Mouse (Mus musculus): Measurements from ENCODE around the gene Tifa. TPM values are rescaled to one million over a fixed set of nuclear protein-coding genes. Genes with fewer than 3 reads are reported as not detected.
A peak's percentile ranks its signal among the peaks of the same experiment; 100 is the strongest.

Gene Tifa
- total RNA-seq (2017) = 32.7 and 33.5 TPM in 2 replicates

- peak; percentile 33 for ATAC-seq (ENCODE audit: extremely low read depth, insufficient number of reproducible peaks, low FRiP score, poor library complexity, severe bottlenecking)
These were observed at the start of gene Tifa for GRCm38 (mm10) chr3:127789500-127790191. TSS of gene Tifa (plus strand) at chr3:127789805.

DNA sequence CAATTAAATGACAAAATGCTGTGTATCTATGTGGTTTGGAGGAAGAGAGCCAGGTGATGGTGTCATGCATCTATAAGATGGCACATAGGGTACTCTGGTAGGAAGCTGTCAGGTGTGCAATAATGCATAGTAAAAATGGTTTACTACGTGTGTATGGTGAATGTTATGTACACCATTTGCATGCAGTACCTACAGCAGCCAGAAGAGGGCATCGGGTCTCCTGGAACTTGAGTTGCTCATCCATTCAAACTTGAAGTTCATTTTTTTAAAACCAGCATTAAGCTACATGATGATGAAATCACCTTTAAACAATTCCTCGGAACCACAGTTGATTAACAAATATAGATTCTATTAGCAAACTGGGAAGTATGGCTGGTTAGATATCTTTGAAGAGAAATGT is 48.1 kb upstream of the Tifa start:
- ATAC-seq (ENCODE audit: extremely low read depth, insufficient number of reproducible peaks, low FRiP score, poor library complexity, severe bottlenecking) = no peak

DNA sequence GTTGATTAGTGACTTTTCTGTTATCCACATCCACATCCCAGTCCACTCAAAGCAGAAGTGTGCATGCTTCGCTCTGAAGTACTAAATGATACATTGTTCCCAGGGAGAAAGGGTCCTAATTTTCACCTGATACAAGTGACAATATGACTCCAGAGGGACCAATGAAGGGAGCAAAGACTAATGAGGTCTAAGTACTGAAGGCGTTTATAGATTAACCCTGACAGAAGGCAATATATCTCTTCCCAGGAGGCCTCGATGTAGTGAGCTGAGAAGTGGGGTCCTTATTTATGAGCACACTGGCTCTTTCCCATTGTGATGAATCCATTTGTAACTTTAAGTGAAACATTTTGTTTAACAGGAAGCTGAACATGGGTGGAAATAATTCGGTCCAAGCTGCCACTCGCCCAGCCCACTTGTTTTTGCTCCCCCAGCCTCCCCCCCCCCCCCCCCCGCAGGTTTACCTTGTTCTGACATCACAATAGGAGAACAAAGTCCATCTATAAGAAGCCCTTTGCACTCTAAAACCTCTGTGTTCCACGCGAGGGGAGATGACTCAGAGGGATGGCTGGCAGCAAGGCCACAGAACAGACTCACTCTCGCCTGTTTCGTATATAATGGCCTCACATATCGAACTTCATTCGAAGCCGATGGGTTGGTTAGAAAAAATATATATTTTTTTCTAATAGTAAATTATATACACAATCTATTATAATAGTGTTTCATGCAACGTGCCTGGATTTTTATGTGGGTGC is 45.8 kb upstream of the Tifa start:
- ATAC-seq (ENCODE audit: extremely low read depth, insufficient number of reproducible peaks, low FRiP score, poor library complexity, severe bottlenecking) = no peak

DNA sequence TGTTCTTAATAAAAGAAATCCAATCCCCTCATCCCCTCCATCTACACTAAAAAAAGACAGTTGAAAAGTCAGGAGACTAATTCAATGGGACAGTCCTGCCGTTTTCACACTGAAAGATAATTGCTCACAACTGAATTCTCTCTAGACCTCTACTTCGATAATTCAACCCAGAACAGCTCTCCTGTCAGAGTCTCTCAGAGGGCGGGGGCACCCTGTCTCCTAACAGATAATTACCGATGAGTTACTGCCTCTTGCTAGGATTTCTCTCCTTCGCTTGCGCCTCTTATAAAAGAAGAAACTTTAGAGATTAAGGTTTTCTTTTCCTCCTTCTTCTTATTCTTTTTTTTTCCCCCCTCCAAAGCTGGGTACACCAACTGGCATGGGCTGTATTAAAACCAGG is 44.1 kb upstream of the Tifa start:
- ATAC-seq (ENCODE audit: extremely low read depth, insufficient number of reproducible peaks, low FRiP score, poor library complexity, severe bottlenecking) = no peak

DNA sequence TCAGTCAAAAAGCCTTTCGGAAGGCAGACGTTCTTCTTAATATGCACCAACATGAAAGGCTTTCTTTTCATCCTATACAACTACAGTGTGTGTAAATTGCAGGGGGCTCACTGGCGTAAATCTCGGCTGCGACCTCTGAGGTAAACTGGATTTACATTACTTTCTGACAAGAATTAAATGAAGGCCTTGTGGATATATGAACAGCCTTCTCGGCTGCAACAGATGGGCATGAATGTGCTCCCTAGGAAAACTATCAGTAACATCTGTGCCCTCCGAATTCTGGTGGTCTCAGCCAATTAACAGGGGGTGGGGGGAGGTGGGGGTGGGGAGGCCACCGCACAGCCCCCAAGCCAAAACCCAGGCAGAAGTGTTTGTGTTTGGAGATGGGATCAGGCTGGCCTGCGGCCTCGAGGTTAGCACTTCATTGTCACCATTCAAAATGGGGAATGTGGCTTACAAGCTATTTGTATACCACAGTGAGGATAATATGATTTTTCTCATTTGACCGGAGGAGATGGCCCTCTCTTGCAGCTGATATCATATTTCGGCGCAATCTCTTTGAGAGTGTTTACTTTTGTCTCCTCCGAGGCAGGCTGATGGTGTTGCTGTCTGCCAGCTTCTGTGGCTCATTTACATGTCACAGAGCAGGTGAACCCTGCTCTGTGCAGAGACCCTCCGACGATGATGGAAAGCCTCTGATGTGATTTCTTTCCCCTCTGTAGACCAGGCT is 43.5 kb upstream of the Tifa start:
- ATAC-seq (ENCODE audit: extremely low read depth, insufficient number of reproducible peaks, low FRiP score, poor library complexity, severe bottlenecking) = no peak

DNA sequence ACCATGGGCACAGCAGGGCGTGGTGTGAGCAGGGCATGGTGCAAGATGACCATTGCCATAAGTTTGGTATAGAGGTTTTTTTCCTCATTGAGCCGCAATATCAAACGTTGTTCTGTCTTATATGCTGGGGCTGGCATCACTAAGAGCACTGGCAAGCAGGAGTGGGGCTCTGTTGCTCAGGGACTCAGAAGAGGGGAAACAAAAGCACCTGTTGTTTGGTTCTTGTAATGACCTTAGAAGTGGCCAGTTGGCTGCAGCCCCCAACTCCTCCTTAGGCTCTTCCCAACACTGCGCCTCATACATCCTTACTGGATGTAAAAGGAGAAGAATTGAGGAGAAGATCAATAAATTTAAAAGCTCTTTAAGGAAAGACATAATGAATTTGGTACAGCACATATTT is 41.0 kb upstream of the Tifa start:
- ATAC-seq (ENCODE audit: extremely low read depth, insufficient number of reproducible peaks, low FRiP score, poor library complexity, severe bottlenecking) = no peak

DNA sequence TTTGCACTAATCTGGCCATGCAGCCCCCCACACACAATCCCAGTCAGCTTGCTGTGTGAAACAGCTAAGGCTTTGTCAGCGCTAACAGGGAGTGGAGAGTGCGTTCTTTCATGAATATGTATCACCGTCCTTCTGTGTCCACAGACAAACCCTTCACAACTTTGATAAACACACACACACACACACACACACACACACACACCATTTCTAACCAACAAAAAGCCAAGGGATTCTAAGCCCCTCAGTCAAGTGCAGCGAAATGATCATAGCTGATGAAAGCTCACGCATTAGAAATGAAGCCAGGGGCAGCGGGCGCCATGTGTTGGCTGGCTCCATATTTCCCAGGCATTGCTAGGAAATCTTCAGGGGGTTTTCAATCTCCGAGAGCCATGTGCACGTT is 40.3 kb upstream of the Tifa start:
- ATAC-seq (ENCODE audit: extremely low read depth, insufficient number of reproducible peaks, low FRiP score, poor library complexity, severe bottlenecking) = no peak

- ATAC-seq (ENCODE audit: extremely low read depth, insufficient number of reproducible peaks, low FRiP score, poor library complexity, severe bottlenecking) = no peak
These were observed 39.5 kb upstream of the Tifa start for GRCm38 (mm10) chr3:127749981-127750562.

GRCm38 (mm10) chr3:127756458-127756857 is 33.1 kb upstream of the Tifa start:
- no peak for ATAC-seq (ENCODE audit: extremely low read depth, insufficient number of reproducible peaks, low FRiP score, poor library complexity, severe bottlenecking)

DNA sequence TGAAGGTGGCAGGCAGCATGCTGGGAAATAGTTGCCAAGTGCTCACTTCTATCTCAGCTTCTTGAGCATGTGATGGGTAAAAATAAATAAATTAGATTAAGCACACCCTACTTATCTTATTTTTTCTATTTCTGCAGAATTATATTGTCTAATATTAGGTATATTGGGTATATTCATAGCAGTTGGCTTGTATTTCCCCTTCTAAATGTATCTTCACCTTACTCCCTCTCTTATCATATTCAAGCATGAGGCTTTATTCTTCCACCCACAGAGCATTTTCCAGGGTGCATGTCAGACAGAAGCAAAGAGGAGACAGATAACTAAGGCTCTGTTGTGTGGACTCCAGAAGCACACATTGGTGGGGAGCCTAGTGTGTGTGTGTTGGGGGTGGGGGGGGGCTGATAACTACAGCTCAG is 31.7 kb upstream of the Tifa start:
- no peak for ATAC-seq (ENCODE audit: extremely low read depth, insufficient number of reproducible peaks, low FRiP score, poor library complexity, severe bottlenecking)

DNA sequence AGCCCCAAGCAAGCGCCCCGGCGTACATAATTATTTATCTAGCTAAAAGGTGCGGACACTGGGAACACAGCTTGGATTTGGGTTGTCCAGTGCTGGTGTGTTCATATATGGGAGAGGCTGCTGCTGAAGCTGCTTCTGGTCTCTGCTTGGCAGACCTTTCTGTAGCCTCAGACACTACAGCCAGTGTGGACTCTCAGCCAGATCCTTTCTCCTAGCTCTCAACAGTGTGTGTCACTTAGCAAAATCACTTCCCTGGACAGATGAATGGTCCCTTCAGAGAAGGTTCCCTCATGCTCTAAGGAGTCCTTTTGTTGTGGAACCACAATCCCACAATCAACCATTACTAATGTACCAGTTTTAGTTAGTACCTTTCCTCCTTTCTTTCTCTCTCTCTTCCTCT is 30.8 kb upstream of the Tifa start:
- ATAC-seq (ENCODE audit: extremely low read depth, insufficient number of reproducible peaks, low FRiP score, poor library complexity, severe bottlenecking) = no peak

DNA sequence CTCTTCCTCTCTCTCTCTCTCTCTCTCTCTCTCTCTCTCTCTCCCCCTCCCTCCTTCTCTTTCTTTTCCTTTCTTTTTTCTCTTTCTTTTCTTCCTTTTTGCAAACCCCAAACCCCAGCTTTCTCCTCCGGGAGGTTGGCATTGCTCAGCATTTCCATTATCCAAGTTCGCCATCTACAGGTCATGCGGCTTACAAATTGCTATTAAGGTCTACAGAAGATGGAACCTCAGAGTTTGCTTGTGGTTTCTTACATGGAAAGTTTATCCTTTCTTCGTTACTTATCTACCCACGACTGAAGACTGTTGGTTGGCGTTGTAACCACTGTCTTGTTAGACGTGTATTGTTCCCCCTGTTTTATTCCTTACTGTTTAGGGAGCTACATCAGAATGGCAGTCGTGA is 30.4 kb upstream of the Tifa start:
- ATAC-seq (ENCODE audit: extremely low read depth, insufficient number of reproducible peaks, low FRiP score, poor library complexity, severe bottlenecking) = no peak

DNA sequence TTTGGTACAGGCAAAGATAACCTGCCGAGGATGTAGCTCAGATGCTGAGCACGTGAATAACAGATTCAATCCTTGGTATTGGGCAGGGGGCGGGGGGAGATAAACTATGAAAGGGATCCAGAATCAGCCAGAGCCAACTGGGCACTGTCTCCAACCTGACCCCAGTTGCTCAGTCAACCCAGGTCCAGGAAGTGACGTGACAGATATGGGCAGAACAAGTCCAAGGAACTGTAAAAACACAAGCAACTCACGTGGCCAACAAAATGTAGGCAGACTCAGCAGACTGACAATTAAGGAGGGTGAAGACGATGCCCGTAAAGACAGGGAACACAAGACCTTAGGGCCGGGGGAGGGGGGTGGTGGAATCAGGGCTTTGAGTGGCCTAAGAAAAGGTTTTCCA is 27.2 kb upstream of the Tifa start:
- ATAC-seq (ENCODE audit: extremely low read depth, insufficient number of reproducible peaks, low FRiP score, poor library complexity, severe bottlenecking) = no peak

GRCm38 (mm10) chr3:127763076-127763612 is 26.5 kb upstream of the Tifa start:
- ATAC-seq (ENCODE audit: extremely low read depth, insufficient number of reproducible peaks, low FRiP score, poor library complexity, severe bottlenecking) = peak; percentile 96

DNA sequence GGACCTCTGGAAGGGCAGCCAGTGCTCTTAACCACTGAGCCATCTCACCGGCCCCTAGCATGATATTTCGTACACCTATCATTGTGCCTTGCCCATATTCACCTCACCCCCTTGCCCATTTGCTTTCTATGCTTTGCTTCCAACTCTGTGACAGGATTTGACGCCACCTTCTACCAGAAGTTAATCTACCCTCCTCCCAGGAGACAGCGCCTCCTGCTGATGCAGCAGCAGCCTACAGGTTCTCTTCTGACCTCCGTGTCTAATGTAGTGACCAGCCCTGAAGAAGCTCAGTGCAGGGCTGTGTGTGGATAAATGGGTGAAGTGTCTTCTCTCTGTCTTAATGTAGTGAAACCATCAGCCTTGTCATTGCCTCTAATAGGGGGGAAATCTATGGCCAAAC is 25.1 kb upstream of the Tifa start:
- no peak for ATAC-seq (ENCODE audit: extremely low read depth, insufficient number of reproducible peaks, low FRiP score, poor library complexity, severe bottlenecking)

- no peak for ATAC-seq (ENCODE audit: extremely low read depth, insufficient number of reproducible peaks, low FRiP score, poor library complexity, severe bottlenecking)
These were observed 23.6 kb upstream of the Tifa start for GRCm38 (mm10) chr3:127765971-127766370.

GRCm38 (mm10) chr3:127769146-127769545 is 20.5 kb upstream of the Tifa start:
- peak; percentile 99 for ATAC-seq (ENCODE audit: extremely low read depth, insufficient number of reproducible peaks, low FRiP score, poor library complexity, severe bottlenecking)

DNA sequence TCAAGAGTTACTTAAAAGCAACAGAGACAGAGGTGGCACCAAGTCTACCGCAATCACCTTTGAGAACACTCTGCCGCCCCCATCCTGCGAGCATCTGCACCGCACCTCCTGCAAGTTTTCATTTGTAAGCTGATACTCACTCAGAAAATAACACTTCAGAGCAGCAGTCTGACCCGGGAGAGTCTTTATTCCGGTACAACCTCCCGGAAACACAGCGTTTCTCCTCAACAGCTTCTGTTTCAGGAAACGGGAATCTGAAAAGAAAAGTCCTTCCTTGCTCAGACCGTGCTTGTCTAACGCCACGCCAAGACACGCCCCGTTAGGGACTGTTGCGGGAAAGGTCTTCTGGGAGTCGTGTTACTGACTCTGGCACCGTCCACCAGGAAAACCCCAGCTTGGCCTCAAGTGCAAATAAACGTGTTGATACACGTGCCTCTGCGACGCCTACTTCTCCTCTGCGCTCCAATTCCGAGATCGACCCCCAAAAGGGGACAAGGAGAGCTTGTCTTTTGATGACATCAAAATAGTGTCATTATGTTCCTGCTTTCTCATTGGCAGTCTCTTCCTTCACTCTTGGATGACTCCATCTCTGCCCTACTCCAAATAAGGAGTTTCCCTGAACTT is 9.5 kb upstream of the Tifa start, which contains the start of gene Alpk1:
Alpk1 (minus strand) TSS at position 507 of the 624 bp plus-strand sequence.
- ATAC-seq (ENCODE audit: extremely low read depth, insufficient number of reproducible peaks, low FRiP score, poor library complexity, severe bottlenecking) = peak; percentile 100

- ATAC-seq (ENCODE audit: extremely low read depth, insufficient number of reproducible peaks, low FRiP score, poor library complexity, severe bottlenecking) = no peak
These were observed 8.7 kb upstream of the Tifa start for GRCm38 (mm10) chr3:127780921-127781320.

All from neutrophil, adult 5-6 weeks (primary cell).